Mouse (Mus musculus): ENCODE results near the gene Gm21477.
"Not testable (repeated sequence)": the region's sequence is repeated elsewhere in the genome, so short reads cannot be mapped to it uniquely, and the experiment has no call there.

- not testable (repeated sequence) for TF ChIP-seq CTCF (IDR thresholded peaks at IDR 0.05; ENCODE audit: extremely low read depth, insufficient read length, insufficient replicate concordance, low read depth, low read length); POLR2A (IDR thresholded peaks at IDR 0.05; ENCODE audit: low read depth, low read length)
Measured at GRCm38 (mm10) chrY:87116521-87116920, at the start of gene Gm21477.

Data from small intestine, adult 2 months (tissue).